Mouse (Mus musculus) heart, embryonic 14.5 days (tissue): ENCODE results near the gene Sdf2l1. TPM values are rescaled to one million over a fixed set of nuclear protein-coding genes. Genes with fewer than 3 reads are reported as not detected.

Experiments used
- ATAC-seq: fragments of 200-750 bp; cut with Nextera tagmentation; 2 replicates; pipeline ENCODE4 v1.8.0; 2017; ENCODE audit warnings: low read depth, moderate TSS enrichment; ENCODE audit not compliant: insufficient number of reproducible peaks, insufficient read depth, low FRiP score
- H3K27ac ChIP-seq, 2 experiments: fragments of 200-500 bp in 1 of 2; fragments of 300-500 bp in 1 of 2; sonication (generic) in 1 of 2; replicated peaks in 1 of 2; 2 replicates each; pipeline ENCODE4 v1.5.1; 2012 to 2014; ENCODE audit warnings: low read depth in 2 of 2, low read length in 2 of 2, control low read depth in 1 of 2, mild to moderate bottlenecking in 1 of 2, mixed read lengths in 1 of 2; ENCODE audit not compliant: control insufficient read depth in 1 of 2, insufficient read depth in 1 of 2
- H3K27me3 ChIP-seq: fragments of 300-500 bp; sonication (generic); 2 replicates; pipeline ENCODE4 v1.6.1; 2014; ENCODE audit warnings: mild to moderate bottlenecking, low read length, control low read depth; ENCODE audit not compliant: control insufficient read depth, insufficient read depth
- H3K36me3 ChIP-seq: fragments of 300-500 bp; sonication (generic); 2 replicates; pipeline ENCODE4 v1.6.1; 2014; ENCODE audit warnings: mild to moderate bottlenecking, control low read depth, low read length, mixed read lengths; ENCODE audit not compliant: control insufficient read depth, insufficient read depth
- H3K4me1 ChIP-seq, 2 experiments: fragments of 200-500 bp in 1 of 2; fragments of 300-500 bp in 1 of 2; sonication (generic) in 1 of 2; 2 replicates each; pipeline ENCODE4 v1.6.1; 2012 to 2014; ENCODE audit warnings: low read length in 2 of 2, control low read depth in 1 of 2, mixed read lengths in 1 of 2; ENCODE audit not compliant: control insufficient read depth in 2 of 2, insufficient read depth in 2 of 2
- H3K4me2 ChIP-seq: fragments of 300-500 bp; sonication (generic); 2 replicates; pipeline ENCODE4 v1.6.1; 2014; ENCODE audit warnings: mild to moderate bottlenecking, low read length
- H3K4me3 ChIP-seq, 2 experiments: fragments of 200-500 bp in 1 of 2; fragments of 300-500 bp in 1 of 2; sonication (generic) in 1 of 2; 2 replicates each; pipeline ENCODE4 v1.5.1; 2012 to 2014; ENCODE audit warnings: low read length in 2 of 2, mild to moderate bottlenecking in 2 of 2, control low read depth in 1 of 2, low read depth in 1 of 2, moderate library complexity in 1 of 2; ENCODE audit not compliant: control insufficient read depth in 1 of 2, insufficient read depth in 1 of 2
- H3K9ac ChIP-seq: fragments of 300-500 bp; sonication (generic); 2 replicates; pipeline ENCODE4 v1.6.1; 2014; ENCODE audit warnings: mild to moderate bottlenecking, low read length
- H3K9me3 ChIP-seq: fragments of 300-500 bp; sonication (generic); 2 replicates; pipeline ENCODE4 v1.6.1; 2016; ENCODE audit warnings: low read length, control low read depth; ENCODE audit not compliant: control insufficient read depth
- whole genome bisulfite sequencing: fragments of 180-500 bp; shearing (Covaris S2); extraction: QIAGEN DNeasy Blood & Tissue Kit; methylation state at CpG from one replicate; pipeline ENCODE4 v1.1.7; 2014; 5-methylcytosine and 5-hydroxymethylcytosine counted together
- polyA plus RNA-seq: library from polyadenylated mRNA; unstranded; fragments of >200 nt; fragmentation: Nextera tagmentation; extraction: Ambion mirVana; gene quantifications from 2 replicates; pipeline ENCODE4 v1.2.1, GENCODE M21; 2014

The Sdf2l1 gene
- 26.4 and 32.4 TPM in 2 replicates for polyA plus RNA-seq

DNA sequence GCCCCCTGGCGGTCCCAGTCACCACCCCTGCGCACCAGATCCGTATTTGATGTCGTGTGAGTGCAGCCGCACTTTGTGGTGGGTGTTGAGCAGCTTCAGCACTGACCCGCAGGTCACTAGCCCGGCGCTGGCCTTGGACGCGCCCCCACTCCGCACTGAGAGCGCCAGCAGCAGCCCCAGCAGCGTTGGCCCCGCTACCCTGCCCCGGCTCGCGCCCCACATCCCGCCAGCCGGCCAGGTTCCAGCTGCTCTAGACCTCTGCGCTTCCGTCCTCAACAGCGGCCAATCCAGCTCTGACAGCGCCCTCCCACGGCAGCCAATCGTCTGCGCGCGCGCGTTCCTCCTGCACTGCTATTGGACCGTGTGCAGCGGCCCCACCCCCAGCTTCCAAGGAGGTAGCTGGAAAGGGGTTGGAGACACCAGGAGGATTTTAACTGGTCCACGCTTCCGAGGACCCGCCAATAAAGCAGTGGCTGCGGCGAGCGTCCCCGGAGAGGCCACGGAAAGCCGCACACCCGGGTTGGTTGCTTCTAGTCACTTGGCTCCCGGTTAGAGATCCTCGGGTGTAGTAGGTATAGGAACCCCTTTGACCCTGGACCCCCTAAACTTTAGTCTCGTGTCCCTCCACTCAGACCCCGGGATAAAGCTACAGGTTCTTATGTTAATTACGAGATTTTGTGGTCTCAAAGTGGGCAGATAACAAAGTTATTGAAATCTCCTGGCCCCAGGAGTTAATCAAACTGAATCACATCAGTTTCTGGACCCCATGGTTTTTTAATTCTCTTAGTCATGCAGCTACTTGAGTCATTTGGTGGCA lies at the start of gene Sdf2l1:
TSS of gene Sdf2l1 (minus strand) at position 295 of the 817 bp plus-strand sequence.
- peak within 1 kb of the TSS; percentile 77 for H3K9ac ChIP-seq
- H3K27ac ChIP-seq: peak within 1 kb of the TSS; percentile 23 to 55; a peak in 2 of 4 replicates
- H3K9me3 ChIP-seq: no peaks in the 10 kb centered on the region
- peak within 1 kb of the TSS; percentile 81 to 85 for H3K4me3 ChIP-seq
- no peaks in the 10 kb centered on the region for H3K27me3 ChIP-seq
- H3K36me3 ChIP-seq: no peaks in the 10 kb centered on the region
- H3K4me1 ChIP-seq: peaks cover 2 to 12% of the 10 kb centered on the region in 2 experiments; a peak in 3 of 4 replicates
- ATAC-seq: peak; percentile 96
- H3K4me2 ChIP-seq: peak within 1 kb of the TSS; percentile 96
- under 1% methylated on average over 47 of the region's 47 CpGs for WGBS

- WGBS: 71% methylated on average over 4 of the region's 4 CpGs
- Histone ChIP-seq H3K4me1 (peaks cover 0 to 11% of the 10 kb centered on the region in 2 experiments; a peak in 1 of 4 replicates), H3K9ac (no peak overlapping the region), H3K4me3 (no peak overlapping the region), H3K36me3 (peaks cover 18% of the 10 kb centered on the region), H3K27ac (peak overlapping the region in 1 of 2 experiments; percentile 41; a peak in 2 of 4 replicates), H3K4me2 (no peak overlapping the region), H3K27me3 (no peaks in the 10 kb centered on the region), H3K9me3 (no peaks in the 10 kb centered on the region)
- no peak for ATAC-seq
Observed at GRCm38 (mm10) chr16:17181382-17181781, 49.2 kb upstream of the Sdf2l1 start.

DNA sequence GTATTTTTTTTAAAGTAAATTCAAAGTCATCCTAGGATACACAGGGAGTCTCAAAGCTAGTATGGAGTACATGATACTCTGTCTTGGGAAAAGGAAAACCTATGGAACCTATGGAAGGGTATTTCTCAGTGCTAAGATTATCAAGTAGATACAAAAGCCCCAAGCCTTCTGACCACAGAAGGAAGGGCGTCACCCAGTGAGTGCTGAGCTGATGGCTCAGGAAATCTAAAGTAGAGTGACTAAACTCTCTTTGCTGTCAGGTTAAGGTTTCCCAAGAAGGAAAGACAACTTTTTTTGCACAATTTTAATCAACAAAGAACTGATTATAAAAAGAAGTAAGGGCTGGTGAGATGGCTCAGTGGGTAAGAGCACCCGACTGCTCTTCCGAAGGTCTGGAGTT lies 47.5 kb upstream of the Sdf2l1 start:
- H3K4me1 ChIP-seq: peaks cover 0 to 11% of the 10 kb centered on the region in 2 experiments; a peak in 1 of 4 replicates
- WGBS: 91% methylated on average over 3 of the region's 3 CpGs
- ATAC-seq: no peak

DNA sequence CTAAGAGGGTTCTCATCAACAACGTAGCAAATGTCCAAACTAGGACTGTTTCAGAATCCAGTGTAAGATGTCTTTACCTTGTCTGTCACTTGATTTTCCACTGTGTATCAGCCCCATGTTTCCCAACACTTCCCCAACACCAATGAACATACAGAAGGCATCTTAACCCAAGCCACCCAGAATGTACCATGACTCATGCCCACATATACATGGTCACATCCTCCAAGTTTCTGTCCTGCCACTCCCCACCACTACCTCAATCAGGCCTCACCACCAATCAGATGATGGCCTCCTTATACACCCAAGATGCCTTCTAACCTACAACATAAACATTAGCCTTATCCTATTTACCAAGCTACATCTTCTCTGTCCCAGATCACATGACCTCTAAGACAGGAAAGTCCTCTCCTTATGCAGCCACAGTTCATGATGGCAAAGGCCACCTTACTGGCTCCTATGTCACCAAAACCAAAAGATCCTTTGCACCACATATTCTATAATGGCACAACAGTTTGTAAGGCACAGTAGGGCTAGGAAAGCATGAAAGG lies 45.5 kb upstream of the Sdf2l1 start:
- peaks cover 43% of the 10 kb centered on the region for H3K36me3 ChIP-seq
- no peak for ATAC-seq
- H3K9me3 ChIP-seq: no peaks in the 10 kb centered on the region
- H3K4me2 ChIP-seq: no peak overlapping the region
- H3K4me1 ChIP-seq: peaks cover 0 to 11% of the 10 kb centered on the region in 2 experiments; a peak in 1 of 4 replicates
- WGBS: 86% methylated on average over 1 of the region's 1 CpGs
- no peaks in the 10 kb centered on the region for H3K27me3 ChIP-seq
- no peak overlapping the region for H3K9ac ChIP-seq
- H3K27ac ChIP-seq: no peak overlapping the region
- H3K4me3 ChIP-seq: no peak overlapping the region

More for the DNA sequence above, 47.5 kb upstream of the Sdf2l1 start:
- H3K9ac ChIP-seq: no peak overlapping the region
- peaks cover 25% of the 10 kb centered on the region for H3K36me3 ChIP-seq
- H3K27ac ChIP-seq: no peak overlapping the region
- no peak overlapping the region for H3K4me3 ChIP-seq
- no peaks in the 10 kb centered on the region for H3K9me3 ChIP-seq
- no peaks in the 10 kb centered on the region for H3K27me3 ChIP-seq
- no peak overlapping the region for H3K4me2 ChIP-seq

GRCm38 (mm10) chr16:17175765-17176164 lies 43.6 kb upstream of the Sdf2l1 start:
- 86% methylated on average over 2 of the region's 2 CpGs for WGBS
- H3K27me3 ChIP-seq: no peaks in the 10 kb centered on the region
- H3K4me3 ChIP-seq: no peak overlapping the region
- ATAC-seq: no peak
- no peak overlapping the region for H3K27ac ChIP-seq
- no peak overlapping the region for H3K9ac ChIP-seq
- H3K36me3 ChIP-seq: peaks cover 63% of the 10 kb centered on the region
- peaks cover 0 to 6% of the 10 kb centered on the region in 2 experiments; a peak in 1 of 4 replicates for H3K4me1 ChIP-seq
- H3K4me2 ChIP-seq: no peak overlapping the region
- no peaks in the 10 kb centered on the region for H3K9me3 ChIP-seq

- Histone ChIP-seq H3K9me3 (no peaks in the 10 kb centered on the region), H3K27ac (no peak overlapping the region), H3K9ac (no peak overlapping the region), H3K4me1 (no peaks in the 10 kb centered on the region), H3K36me3 (peaks cover 57% of the 10 kb centered on the region), H3K4me2 (no peak overlapping the region), H3K4me3 (no peak overlapping the region), H3K27me3 (no peaks in the 10 kb centered on the region)
- 89% methylated on average over 5 of the region's 5 CpGs for WGBS
- ATAC-seq: no peak
Observed at GRCm38 (mm10) chr16:17168049-17168448, 35.9 kb upstream of the Sdf2l1 start.

DNA sequence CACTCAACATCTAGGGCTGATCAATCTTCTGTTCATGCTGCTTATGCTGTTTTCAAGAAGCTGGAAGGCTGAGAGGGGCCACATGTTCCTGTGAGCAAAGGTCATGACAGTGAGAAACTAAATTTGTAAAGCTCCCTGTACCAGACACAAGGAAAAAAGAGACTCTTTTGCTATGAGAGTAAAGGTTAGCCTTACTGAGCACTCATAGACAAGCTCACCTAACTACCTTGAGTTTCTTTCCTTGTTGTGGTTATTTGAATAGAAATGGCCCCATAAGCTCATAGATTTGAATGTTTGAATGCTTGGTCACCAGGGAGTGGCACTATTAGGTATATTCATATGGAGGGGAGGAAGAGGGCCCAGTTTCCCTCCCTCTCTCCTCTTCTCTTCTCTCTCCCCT lies 35.0 kb upstream of the Sdf2l1 start:
- H3K4me2 ChIP-seq: no peak overlapping the region
- ATAC-seq: no peak
- peaks cover 55% of the 10 kb centered on the region for H3K36me3 ChIP-seq
- H3K27ac ChIP-seq: no peak overlapping the region
- no peak overlapping the region for H3K9ac ChIP-seq
- H3K4me1 ChIP-seq: no peaks in the 10 kb centered on the region
- H3K27me3 ChIP-seq: no peaks in the 10 kb centered on the region
- no peak overlapping the region for H3K4me3 ChIP-seq
- H3K9me3 ChIP-seq: no peaks in the 10 kb centered on the region
